Mouse (Mus musculus): ENCODE measurements at regions not wholly inside any gene's neighbourhood (a gene's known extent, or its start where the extent isn't known, plus 50 kb on each side); places are given as distances from the start of the nearest gene placed in this dataset.
A peak's percentile ranks its signal among the peaks of the same experiment; 100 is the strongest.
"Not testable (repeated sequence)": the region's sequence is repeated elsewhere in the genome, so short reads cannot be mapped to it uniquely, and the experiment has no call there.

DNA sequence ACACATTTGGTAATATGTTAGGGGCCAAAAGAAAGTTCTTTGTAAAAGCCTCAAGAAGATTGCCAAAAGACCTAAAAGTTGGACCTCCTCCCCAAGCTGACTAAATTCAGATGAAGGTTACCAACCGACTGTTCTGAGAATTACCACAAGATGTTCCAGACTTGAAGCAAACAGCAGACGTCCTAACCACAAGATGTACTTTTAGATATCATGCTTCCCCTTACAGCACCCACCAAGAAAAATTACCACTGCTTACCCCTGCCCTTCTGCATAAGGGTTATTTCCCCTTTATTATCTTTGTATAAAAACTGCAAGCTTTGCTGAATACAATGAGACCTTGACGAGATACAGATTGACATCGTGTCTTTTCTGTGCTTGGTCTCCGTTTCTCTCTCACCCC, 121.6 kb upstream of the Cst10 start:
- no peak for ATAC-seq (replicated peaks; ENCODE audit: low FRiP score)
- Histone ChIP-seq H3K27ac (no peak overlapping the region), H3K36me3 (no peaks in the 10 kb centered on the region), H3K9me3 (replicated peaks) (no peaks in the 10 kb centered on the region), H3K4me3 (replicated peaks) (no peak overlapping the region), H3K9ac (no peak overlapping the region), H3K4me1 (no peaks in the 10 kb centered on the region), H3K4me2 (no peak overlapping the region), H3K27me3 (no peaks in the 10 kb centered on the region)
- WGBS, result 82% methylated on average over 5 of the region's 5 CpGs

- no peak overlapping the region for H3K27ac ChIP-seq
- no peaks in the 10 kb centered on the region for H3K4me1 ChIP-seq
- H3K9me3 ChIP-seq (replicated peaks), result no peaks in the 10 kb centered on the region
- H3K4me3 ChIP-seq (replicated peaks), result no peak overlapping the region
- no peak overlapping the region for H3K4me2 ChIP-seq
- no peaks in the 10 kb centered on the region for H3K36me3 ChIP-seq
- no peak overlapping the region for H3K9ac ChIP-seq
- H3K27me3 ChIP-seq, result no peaks in the 10 kb centered on the region
- ATAC-seq (replicated peaks; ENCODE audit: low FRiP score), result no peak
- 61% methylated on average over 1 of the region's 1 CpGs for WGBS
Observed at GRCm38 (mm10) chr2:149284199-149284598, 120.7 kb upstream of the Cst10 start.

DNA sequence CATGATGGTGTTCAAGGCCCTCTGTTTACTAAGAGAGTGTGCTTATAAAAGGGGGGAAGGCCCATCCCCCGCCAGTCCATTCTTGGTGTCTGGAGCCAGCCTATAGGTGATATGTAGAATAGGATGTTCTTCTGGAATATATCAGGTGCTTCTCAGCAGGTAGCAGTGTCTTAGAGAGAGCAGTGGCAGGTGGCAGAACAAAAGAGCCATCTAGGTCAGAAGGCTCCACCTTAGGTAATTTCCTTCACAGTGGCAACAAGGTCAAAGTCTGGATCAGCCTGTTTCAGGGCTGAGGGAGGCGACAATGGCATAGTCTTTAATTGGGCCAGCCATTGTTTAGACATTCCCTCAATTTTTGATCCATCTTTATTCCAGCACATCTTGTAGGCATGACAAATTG, 107.9 kb upstream of the Cst10 start:
- 81% methylated on average over 2 of the region's 2 CpGs for WGBS
- not testable (repeated sequence) for H3K27ac ChIP-seq; ATAC-seq (replicated peaks; ENCODE audit: low FRiP score)

DNA sequence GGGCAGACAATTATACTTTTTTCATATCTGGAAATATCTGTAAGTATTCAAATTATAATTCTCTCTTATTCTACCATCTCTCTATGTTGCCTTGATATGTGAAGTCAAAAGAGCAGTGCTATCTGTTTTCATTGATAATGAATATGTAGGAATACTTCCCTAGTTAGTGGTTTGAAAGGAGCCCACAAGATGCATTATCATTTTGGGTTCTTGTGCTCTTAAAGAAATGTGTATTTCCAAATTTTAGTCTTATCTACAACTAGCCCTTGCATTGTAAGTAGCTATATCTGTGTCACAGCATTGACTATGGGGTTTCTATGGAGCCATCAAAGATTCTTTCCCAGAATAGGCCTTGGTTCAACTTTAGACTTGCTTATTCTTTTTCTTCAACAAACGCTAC, 99.3 kb upstream of the Cst10 start:
- H3K4me1 ChIP-seq, result no peaks in the 10 kb centered on the region
- WGBS, result 85% methylated on average over 1 of the region's 1 CpGs
- no peaks in the 10 kb centered on the region for H3K36me3 ChIP-seq
- H3K9me3 ChIP-seq (replicated peaks), result peaks cover 11% of the 10 kb centered on the region
- H3K4me2 ChIP-seq, result no peak overlapping the region
- H3K27ac ChIP-seq, result no peak overlapping the region
- H3K27me3 ChIP-seq, result no peaks in the 10 kb centered on the region
- no peak for ATAC-seq (replicated peaks; ENCODE audit: low FRiP score)
- H3K9ac ChIP-seq, result no peak overlapping the region
- no peak overlapping the region for H3K4me3 ChIP-seq (replicated peaks)

More for the DNA sequence above, 107.9 kb upstream of the Cst10 start:
- not testable (repeated sequence) for H3K9me3 ChIP-seq (replicated peaks); H3K9ac ChIP-seq; H3K4me3 ChIP-seq (replicated peaks); H3K4me1 ChIP-seq; H3K36me3 ChIP-seq; H3K4me2 ChIP-seq; H3K27me3 ChIP-seq

- 18% methylated on average over 3 of the region's 3 CpGs for WGBS
- H3K9me3 ChIP-seq (replicated peaks), result no peaks in the 10 kb centered on the region
- no peak overlapping the region for H3K4me3 ChIP-seq (replicated peaks)
- no peak overlapping the region for H3K27ac ChIP-seq
- H3K9ac ChIP-seq, result no peak overlapping the region
- H3K4me2 ChIP-seq, result no peak overlapping the region
- H3K36me3 ChIP-seq, result no peaks in the 10 kb centered on the region
- no peaks in the 10 kb centered on the region for H3K4me1 ChIP-seq
- H3K27me3 ChIP-seq, result no peaks in the 10 kb centered on the region
- peak; percentile 84 for ATAC-seq (replicated peaks; ENCODE audit: low FRiP score)
Observed at GRCm38 (mm10) chr2:149350239-149350811, 54.5 kb upstream of the Cst10 start.
